Mouse (Mus musculus): Measurements from ENCODE around the gene Crlf1. TPM values are rescaled to one million over a fixed set of nuclear protein-coding genes. Genes with fewer than 3 reads are reported as not detected.

Crlf1 gene
- total RNA-seq (2017): not detected in 2 replicates

- no peak for ATAC-seq (replicated peaks in 1 of 2; ENCODE audit: insufficient read depth in 1 of 2, low FRiP score in 2 of 2, low TSS enrichment in 1 of 2, low read depth in 1 of 2, poor library complexity in 2 of 2, severe bottlenecking in 2 of 2)
Measured at GRCm38 (mm10) chr8:70492664-70493640, at the start of gene Crlf1. TSS of gene Crlf1 (plus strand) at chr8:70493158.

- ATAC-seq (replicated peaks in 1 of 2; ENCODE audit: insufficient read depth in 1 of 2, low FRiP score in 2 of 2, low TSS enrichment in 1 of 2, low read depth in 1 of 2, poor library complexity in 2 of 2, severe bottlenecking in 2 of 2): no peak
Measured at GRCm38 (mm10) chr8:70443326-70443725, 49.6 kb upstream of the Crlf1 start.

- ATAC-seq (replicated peaks in 1 of 2; ENCODE audit: insufficient read depth in 1 of 2, low FRiP score in 2 of 2, low TSS enrichment in 1 of 2, low read depth in 1 of 2, poor library complexity in 2 of 2, severe bottlenecking in 2 of 2): no peak
Measured at GRCm38 (mm10) chr8:70445988-70446387, 47.0 kb upstream of the Crlf1 start.

- ATAC-seq (replicated peaks in 1 of 2; ENCODE audit: insufficient read depth in 1 of 2, low FRiP score in 2 of 2, low TSS enrichment in 1 of 2, low read depth in 1 of 2, poor library complexity in 2 of 2, severe bottlenecking in 2 of 2): no peak
Measured at GRCm38 (mm10) chr8:70447639-70448420, 45.1 kb upstream of the Crlf1 start.

GRCm38 (mm10) chr8:70452196-70452966 lies 40.6 kb upstream of the Crlf1 start:
- ATAC-seq (replicated peaks in 1 of 2; ENCODE audit: insufficient read depth in 1 of 2, low FRiP score in 2 of 2, low TSS enrichment in 1 of 2, low read depth in 1 of 2, poor library complexity in 2 of 2, severe bottlenecking in 2 of 2): no peak

- no peak for ATAC-seq (replicated peaks in 1 of 2; ENCODE audit: insufficient read depth in 1 of 2, low FRiP score in 2 of 2, low TSS enrichment in 1 of 2, low read depth in 1 of 2, poor library complexity in 2 of 2, severe bottlenecking in 2 of 2)
Measured at GRCm38 (mm10) chr8:70453852-70454251, 39.1 kb upstream of the Crlf1 start.

- no peak for ATAC-seq (replicated peaks in 1 of 2; ENCODE audit: insufficient read depth in 1 of 2, low FRiP score in 2 of 2, low TSS enrichment in 1 of 2, low read depth in 1 of 2, poor library complexity in 2 of 2, severe bottlenecking in 2 of 2)
Measured at GRCm38 (mm10) chr8:70456996-70457395, 36.0 kb upstream of the Crlf1 start.

GRCm38 (mm10) chr8:70457882-70458281 lies 35.1 kb upstream of the Crlf1 start:
- ATAC-seq (replicated peaks in 1 of 2; ENCODE audit: insufficient read depth in 1 of 2, low FRiP score in 2 of 2, low TSS enrichment in 1 of 2, low read depth in 1 of 2, poor library complexity in 2 of 2, severe bottlenecking in 2 of 2): no peak

- ATAC-seq (replicated peaks in 1 of 2; ENCODE audit: insufficient read depth in 1 of 2, low FRiP score in 2 of 2, low TSS enrichment in 1 of 2, low read depth in 1 of 2, poor library complexity in 2 of 2, severe bottlenecking in 2 of 2): no peak
Measured at GRCm38 (mm10) chr8:70458462-70458861, 34.5 kb upstream of the Crlf1 start.

GRCm38 (mm10) chr8:70459636-70460035 lies 33.3 kb upstream of the Crlf1 start:
- ATAC-seq (replicated peaks in 1 of 2; ENCODE audit: insufficient read depth in 1 of 2, low FRiP score in 2 of 2, low TSS enrichment in 1 of 2, low read depth in 1 of 2, poor library complexity in 2 of 2, severe bottlenecking in 2 of 2): no peak

GRCm38 (mm10) chr8:70460199-70460598 lies 32.8 kb upstream of the Crlf1 start:
- ATAC-seq (replicated peaks in 1 of 2; ENCODE audit: insufficient read depth in 1 of 2, low FRiP score in 2 of 2, low TSS enrichment in 1 of 2, low read depth in 1 of 2, poor library complexity in 2 of 2, severe bottlenecking in 2 of 2): no peak

- ATAC-seq (replicated peaks in 1 of 2; ENCODE audit: insufficient read depth in 1 of 2, low FRiP score in 2 of 2, low TSS enrichment in 1 of 2, low read depth in 1 of 2, poor library complexity in 2 of 2, severe bottlenecking in 2 of 2): no peak
Measured at GRCm38 (mm10) chr8:70460606-70461005, 32.4 kb upstream of the Crlf1 start.

- no peak for ATAC-seq (replicated peaks in 1 of 2; ENCODE audit: insufficient read depth in 1 of 2, low FRiP score in 2 of 2, low TSS enrichment in 1 of 2, low read depth in 1 of 2, poor library complexity in 2 of 2, severe bottlenecking in 2 of 2)
Measured at GRCm38 (mm10) chr8:70461765-70462515, 31.0 kb upstream of the Crlf1 start.

- no peak for ATAC-seq (replicated peaks in 1 of 2; ENCODE audit: insufficient read depth in 1 of 2, low FRiP score in 2 of 2, low TSS enrichment in 1 of 2, low read depth in 1 of 2, poor library complexity in 2 of 2, severe bottlenecking in 2 of 2)
Measured at GRCm38 (mm10) chr8:70462516-70462813, 30.5 kb upstream of the Crlf1 start.

GRCm38 (mm10) chr8:70463306-70463705 lies 29.7 kb upstream of the Crlf1 start:
- no peak for ATAC-seq (replicated peaks in 1 of 2; ENCODE audit: insufficient read depth in 1 of 2, low FRiP score in 2 of 2, low TSS enrichment in 1 of 2, low read depth in 1 of 2, poor library complexity in 2 of 2, severe bottlenecking in 2 of 2)

- ATAC-seq (replicated peaks in 1 of 2; ENCODE audit: insufficient read depth in 1 of 2, low FRiP score in 2 of 2, low TSS enrichment in 1 of 2, low read depth in 1 of 2, poor library complexity in 2 of 2, severe bottlenecking in 2 of 2): no peak
Measured at GRCm38 (mm10) chr8:70464162-70464561, 28.8 kb upstream of the Crlf1 start.

GRCm38 (mm10) chr8:70465701-70466100 lies 27.3 kb upstream of the Crlf1 start:
- ATAC-seq (replicated peaks in 1 of 2; ENCODE audit: insufficient read depth in 1 of 2, low FRiP score in 2 of 2, low TSS enrichment in 1 of 2, low read depth in 1 of 2, poor library complexity in 2 of 2, severe bottlenecking in 2 of 2): no peak
